Mouse (Mus musculus) lung, postnatal 0 days (tissue): ENCODE data around the gene Kera. TPM values are rescaled to one million over a fixed set of nuclear protein-coding genes. Genes with fewer than 3 reads are reported as not detected.
A peak's percentile ranks its signal among the peaks of the same experiment; 100 is the strongest.

Experiments
- ATAC-seq: fragments of 200-750 bp; cut with Nextera tagmentation; 2 replicates; pipeline ENCODE4 v1.8.0; 2017; ENCODE audit warnings: moderate library complexity
- DNase-seq: peaks from one replicate; pipeline ENCODE4 v3.0.0-alpha.2; 2016; ENCODE audit warnings: low spot score
- H3K27ac ChIP-seq: fragments of 300-500 bp; sonication (generic); 2 replicates; pipeline ENCODE4 v1.5.1; 2014; ENCODE audit warnings: antibody characterized with exemption, mild to moderate bottlenecking, low read length, mixed read lengths
- H3K27me3 ChIP-seq: fragments of 300-500 bp; sonication (generic); replicated peaks from 2 replicates; pipeline ENCODE4 v1.6.1; 2014; ENCODE audit warnings: low read length, mixed read lengths; ENCODE audit not compliant: insufficient read depth
- H3K36me3 ChIP-seq: fragments of 300-500 bp; sonication (generic); 2 replicates; pipeline ENCODE4 v1.6.1; 2014; ENCODE audit warnings: low read length, mixed read lengths; ENCODE audit not compliant: insufficient read depth
- H3K4me1 ChIP-seq: fragments of 300-500 bp; sonication (generic); 2 replicates; pipeline ENCODE4 v1.6.1; 2014; ENCODE audit warnings: antibody characterized with exemption, low read depth, low read length, mixed read lengths; ENCODE audit not compliant: insufficient read depth
- H3K4me2 ChIP-seq: fragments of 300-500 bp; sonication (generic); replicated peaks from 2 replicates; pipeline ENCODE4 v1.6.1; 2014; ENCODE audit warnings: low read depth, mild to moderate bottlenecking, low read length, moderate library complexity, mixed read lengths
- H3K4me3 ChIP-seq: fragments of 300-500 bp; sonication (generic); 2 replicates; pipeline ENCODE4 v1.5.1; 2014; ENCODE audit warnings: low read depth, low read length
- H3K9ac ChIP-seq: fragments of 300-500 bp; sonication (generic); replicated peaks from 2 replicates; pipeline ENCODE4 v1.6.1; 2014; ENCODE audit warnings: low read depth, mild to moderate bottlenecking
- H3K9me3 ChIP-seq: fragments of 300-500 bp; sonication (generic); 2 replicates; pipeline ENCODE4 v1.6.1; 2016; ENCODE audit warnings: low read length, mixed read lengths
- CTCF ChIP-seq: IDR thresholded peaks from 2 replicates; pipeline ENCODE4 v1.5.1; 2016; ENCODE audit warnings: antibody characterized with exemption, mild to moderate bottlenecking
- EP300 ChIP-seq: IDR thresholded peaks from 2 replicates; pipeline ENCODE4 v1.6.1; 2016; ENCODE audit warnings: antibody characterized with exemption, mild to moderate bottlenecking, control low read depth
- WGBS: fragments of 180-500 bp; shearing (Covaris S2); extraction: QIAGEN DNeasy Blood & Tissue Kit; methylation state at CpG from one replicate; pipeline ENCODE4 v1.1.7; 2014; 5-methylcytosine and 5-hydroxymethylcytosine counted together
- polyA plus RNA-seq: library from polyadenylated mRNA; unstranded; fragments of >200 nt; fragmentation: Nextera tagmentation; extraction: Ambion mirVana; gene quantifications from 2 replicates; pipeline ENCODE4 v1.2.1, GENCODE M21; 2015

The Kera gene
- not detected in 2 replicates for polyA plus RNA-seq

- no peaks in the 10 kb centered on the region for H3K36me3 ChIP-seq
- no peak for DNase-seq
- no peak within 1 kb of the TSS for H3K9ac ChIP-seq
- no peak within 1 kb of the TSS for H3K4me2 ChIP-seq
- H3K4me3 ChIP-seq, result no peak within 1 kb of the TSS
- 73% methylated on average over 2 of the region's 2 CpGs for WGBS
- no peaks in the 10 kb centered on the region for H3K27me3 ChIP-seq
- no peak within 1 kb of the TSS for H3K27ac ChIP-seq
- TF ChIP-seq EP300, result no peak
- TF ChIP-seq CTCF, result no peak
- no peaks in the 10 kb centered on the region for H3K9me3 ChIP-seq
- no peak for ATAC-seq
- H3K4me1 ChIP-seq, result no peaks in the 10 kb centered on the region
Measured at GRCm38 (mm10) chr10:97606579-97606978, at the start of gene Kera. Kera (plus strand) TSS chr10:97606879.

GRCm38 (mm10) chr10:97564957-97565856 lies 41.5 kb upstream of the Kera start, which contains the start of gene Lum:
Lum (plus strand) TSS chr10:97565128.
- ATAC-seq (no peak), DNase-seq (no peak)
- H3K36me3 ChIP-seq, result no peaks in the 10 kb centered on the region
- H3K27ac ChIP-seq, result no peak within 1 kb of the TSS
- no peaks in the 10 kb centered on the region for H3K4me1 ChIP-seq
- H3K9me3 ChIP-seq, result no peaks in the 10 kb centered on the region
- no peak for TF ChIP-seq CTCF
- TF ChIP-seq EP300, result no peak
- 44% methylated on average over 10 of the region's 10 CpGs for WGBS
- no peak within 1 kb of the TSS for H3K4me3 ChIP-seq
- no peak within 1 kb of the TSS for H3K9ac ChIP-seq
- H3K4me2 ChIP-seq, result no peak within 1 kb of the TSS
- no peaks in the 10 kb centered on the region for H3K27me3 ChIP-seq

- no peak for ATAC-seq
- WGBS, result 70% methylated on average over 8 of the region's 8 CpGs
- TF ChIP-seq EP300 (no peak), CTCF (peak; percentile 32)
- H3K9ac ChIP-seq, result no peak overlapping the region
- no peak overlapping the region for H3K4me2 ChIP-seq
- no peaks in the 10 kb centered on the region for H3K27me3 ChIP-seq
- no peak for DNase-seq
- no peaks in the 10 kb centered on the region for H3K9me3 ChIP-seq
- H3K4me3 ChIP-seq, result no peak overlapping the region
- H3K4me1 ChIP-seq, result no peaks in the 10 kb centered on the region
- H3K27ac ChIP-seq, result no peak overlapping the region
- no peaks in the 10 kb centered on the region for H3K36me3 ChIP-seq
Measured at GRCm38 (mm10) chr10:97567489-97568135, 39.1 kb upstream of the Kera start.

- no peak for ATAC-seq
Measured at GRCm38 (mm10) chr10:97582543-97583231, 24.0 kb upstream of the Kera start.

GRCm38 (mm10) chr10:97584176-97584575 lies 22.5 kb upstream of the Kera start:
- no peak overlapping the region for H3K9ac ChIP-seq
- H3K27ac ChIP-seq, result no peak overlapping the region
- no peak for DNase-seq
- TF ChIP-seq EP300 (no peak), CTCF (no peak)
- no peaks in the 10 kb centered on the region for H3K36me3 ChIP-seq
- no peak for ATAC-seq
- H3K4me1 ChIP-seq, result no peaks in the 10 kb centered on the region
- H3K9me3 ChIP-seq, result no peaks in the 10 kb centered on the region
- no peaks in the 10 kb centered on the region for H3K27me3 ChIP-seq
- H3K4me3 ChIP-seq, result no peak overlapping the region
- 16% methylated on average over 3 of the region's 3 CpGs for WGBS
- no peak overlapping the region for H3K4me2 ChIP-seq

More at GRCm38 (mm10) chr10:97582543-97583231, 24.0 kb upstream of the Kera start:
- Histone ChIP-seq H3K27me3 (no peaks in the 10 kb centered on the region), H3K9ac (no peak overlapping the region), H3K4me1 (no peaks in the 10 kb centered on the region), H3K36me3 (no peaks in the 10 kb centered on the region), H3K27ac (no peak overlapping the region), H3K4me3 (no peak overlapping the region), H3K4me2 (no peak overlapping the region), H3K9me3 (no peaks in the 10 kb centered on the region)
- TF ChIP-seq EP300, result no peak
- no peak for TF ChIP-seq CTCF
- no peak for DNase-seq
- 66% methylated on average over 4 of the region's 4 CpGs for WGBS

- DNase-seq (peak; percentile 82), ATAC-seq (peak; percentile 67)
- Histone ChIP-seq H3K4me1 (no peaks in the 10 kb centered on the region), H3K27ac (no peak overlapping the region), H3K4me2 (no peak overlapping the region), H3K9ac (no peak overlapping the region), H3K36me3 (no peaks in the 10 kb centered on the region), H3K9me3 (no peaks in the 10 kb centered on the region), H3K4me3 (no peak overlapping the region), H3K27me3 (no peaks in the 10 kb centered on the region)
- no peak for TF ChIP-seq CTCF
- TF ChIP-seq EP300, result peak; percentile 28; the same call in 1 of the 2 replicates
- 57% methylated on average over 5 of the region's 5 CpGs for WGBS
Measured at GRCm38 (mm10) chr10:97587159-97587558, 19.5 kb upstream of the Kera start.
